In genomic region chr16:52451101-52451785, GRCm38 (mm10) we compare ENCODE assay signal across 7 mouse cellular contexts. TPM values are rescaled to one million over a fixed set of nuclear protein-coding genes. Genes with fewer than 3 reads are reported as not detected.
DNase-seq lines count a peak whose midpoint lies in the region; ATAC-seq lines count a peak whose summit lies in the region.

No protein-coding gene starts in this region.

- H3K27ac ChIP-seq in heart, embryonic 16.5 days (ENCODE audit: low read length): peak overlapping the region; percentile 27

- no peaks in the 10 kb centered on the region for H3K9me3 ChIP-seq in heart, embryonic 16.5 days (replicated peaks; ENCODE audit: control insufficient read depth, low read length)

- DNase-seq in urinary bladder, postnatal 36 days (ENCODE audit: low spot score in 2 of 2): peak; percentile 14 to 32
- no peak for DNase-seq in urinary bladder, postnatal 14 days (ENCODE audit: low spot score)
- DNase-seq in embryo, embryonic 10 days (ENCODE audit: low spot score): peak; percentile 37
- DNase-seq in layer of hippocampus, postnatal 25 days (ENCODE audit: extremely low spot score in 1 of 2, low spot score in 1 of 2): peak; percentile 25 to 39
- DNase-seq in lung, postnatal 4 days: peak; percentile 40 to 50
- peak; percentile 40 for DNase-seq in right cerebral cortex, postnatal 4 days

- ATAC-seq in heart, embryonic 16.5 days (replicated peaks; ENCODE audit: extremely low read depth, insufficient read depth, low FRiP score): no peak

- 2% methylated on average over 15 of the region's 15 CpGs for WGBS in heart, embryonic 16.5 days

- H3K36me3 ChIP-seq in heart, embryonic 16.5 days (ENCODE audit: control insufficient read depth, insufficient read depth): no peaks in the 10 kb centered on the region

- H3K9ac ChIP-seq in heart, embryonic 16.5 days (ENCODE audit: low read length): peak overlapping the region; percentile 78

- H3K4me1 ChIP-seq in heart, embryonic 16.5 days (ENCODE audit: control insufficient read depth, insufficient read depth, low read length): peaks cover 8% of the 10 kb centered on the region; the same call in 1 of the 2 replicates

- no peaks in the 10 kb centered on the region for H3K27me3 ChIP-seq in heart, embryonic 16.5 days (ENCODE audit: control insufficient read depth, insufficient read depth, low read length)

- H3K4me3 ChIP-seq in heart, embryonic 16.5 days (ENCODE audit: low read length): peak overlapping the region; percentile 87

- H3K4me2 ChIP-seq in heart, embryonic 16.5 days (ENCODE audit: low read depth, low read length): peak overlapping the region; percentile 97

RNA-seq across cellular contexts. Expression of gene Alcam, which starts 2.6 kb away (rescaled TPM):
- 12.5 and 13.4 TPM in 2 replicates for polyA plus RNA-seq in heart, embryonic 16.5 days (2015; fragmentation: Nextera tagmentation; extraction: Ambion mirVana)
- 100 to 1,000 TPM; 107 to 113 TPM for total RNA-seq in layer of hippocampus, postnatal 25 days (2021)
